Mouse (Mus musculus): Measurements from ENCODE around the gene Aebp2.

Aebp2 gene

GRCm38 (mm10) chr6:140606534-140606933 is 15.9 kb upstream of the Aebp2 start:
- no peak for DNase-seq (ENCODE audit: low spot score in 2 of 2)

DNA sequence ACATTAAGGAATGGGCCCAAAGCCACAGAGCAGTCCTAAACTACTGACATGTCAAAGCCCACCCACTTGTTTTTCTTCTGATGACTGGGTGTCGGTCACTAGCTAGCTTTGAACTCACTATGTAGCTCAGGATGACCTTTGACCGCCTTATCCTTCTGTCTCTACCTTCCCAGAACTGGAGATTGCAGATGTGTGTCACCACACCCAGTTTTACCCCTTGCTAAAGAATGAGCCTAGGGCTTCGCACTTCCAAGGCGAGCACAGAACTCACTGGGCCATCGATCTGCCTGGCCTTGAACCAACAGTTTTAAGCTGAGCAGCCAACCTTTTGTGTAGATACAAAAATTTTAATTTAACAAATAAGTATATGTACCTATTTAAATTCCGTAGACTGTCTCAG is 13.8 kb upstream of the Aebp2 start:
- DNase-seq (ENCODE audit: low spot score in 2 of 2): no peak

DNA sequence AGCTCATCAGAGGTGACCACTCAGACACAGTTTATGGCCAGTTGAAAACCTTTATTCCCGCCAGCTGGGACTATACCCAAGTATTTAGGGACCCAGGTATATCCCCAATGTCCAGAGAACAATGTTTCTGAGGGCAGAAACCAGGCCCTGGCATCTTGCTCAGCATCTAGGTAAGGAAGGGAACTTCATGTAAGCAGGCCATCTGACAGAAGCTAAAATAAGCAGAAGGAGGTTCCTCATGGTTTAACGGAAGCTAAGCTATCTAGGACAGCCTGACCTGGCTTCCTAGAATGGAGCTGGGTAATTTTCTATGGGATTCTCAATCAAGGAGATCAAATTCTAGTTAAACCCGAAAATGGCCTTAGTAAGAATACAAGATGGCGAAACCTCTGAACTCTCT is 12.9 kb upstream of the Aebp2 start:
- no peak for DNase-seq (ENCODE audit: low spot score in 2 of 2)

GRCm38 (mm10) chr6:140610117-140610516 is 12.3 kb upstream of the Aebp2 start:
- DNase-seq (ENCODE audit: low spot score in 2 of 2): no peak

DNA sequence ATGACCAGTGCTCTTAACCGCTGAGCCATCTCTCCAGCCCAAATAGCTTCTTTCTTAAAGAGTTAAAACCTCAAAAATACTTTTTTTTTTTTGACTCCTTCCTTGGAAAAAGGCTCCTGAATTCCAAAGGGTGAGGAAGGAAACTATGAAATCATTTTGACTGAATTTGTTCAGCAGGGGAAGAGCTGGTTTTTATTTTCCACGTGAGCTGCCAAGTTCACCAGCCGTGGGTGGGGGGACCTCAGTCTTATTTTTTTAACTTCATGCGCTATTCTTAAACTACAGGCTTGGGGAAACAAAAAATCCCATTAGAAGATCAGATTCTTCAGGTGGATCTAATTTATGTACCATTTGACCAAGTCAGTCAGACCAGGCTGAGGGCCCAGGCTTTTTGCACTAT is 11.2 kb upstream of the Aebp2 start:
- DNase-seq (ENCODE audit: low spot score in 2 of 2): no peak

DNA sequence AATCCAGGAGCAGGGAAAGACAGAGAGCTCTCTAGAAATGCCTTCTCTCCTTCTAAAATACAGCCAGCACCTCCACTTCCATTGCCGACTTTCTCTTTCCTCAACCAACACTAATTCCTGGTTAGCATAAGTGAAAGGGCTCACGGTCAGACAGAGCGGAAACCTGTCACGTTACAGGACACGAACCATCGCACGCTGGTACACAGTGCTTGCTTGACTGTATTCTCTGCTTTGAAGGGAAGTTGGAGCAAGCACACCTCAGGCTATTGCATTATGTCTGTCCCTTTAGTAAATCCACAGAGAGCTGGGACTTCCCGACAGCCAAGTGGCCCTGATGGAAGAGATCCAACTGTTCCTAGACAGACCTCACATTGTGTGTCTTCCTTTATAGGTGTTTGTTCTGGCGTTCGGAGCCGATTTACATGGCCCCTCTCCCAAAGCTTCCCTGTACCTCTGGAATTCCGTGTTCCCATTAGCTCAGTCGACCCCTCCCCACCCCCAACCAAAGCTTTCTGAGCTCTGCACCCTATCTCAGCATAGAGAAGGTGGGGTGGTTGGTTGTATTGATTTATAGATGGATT is 10.5 kb upstream of the Aebp2 start:
- no peak for DNase-seq (ENCODE audit: low spot score in 2 of 2)

GRCm38 (mm10) chr6:140613822-140614221 is 8.6 kb upstream of the Aebp2 start:
- no peak for DNase-seq (ENCODE audit: low spot score in 2 of 2)

- no peak for DNase-seq (ENCODE audit: low spot score in 2 of 2)
Measured at GRCm38 (mm10) chr6:140614711-140615110, 7.8 kb upstream of the Aebp2 start.

GRCm38 (mm10) chr6:140620531-140621349 is 1.7 kb upstream of the Aebp2 start:
- no peak for DNase-seq (ENCODE audit: low spot score in 2 of 2)

GRCm38 (mm10) chr6:140621622-140622021 is 841 bp upstream of the Aebp2 start:
- DNase-seq (ENCODE audit: low spot score in 2 of 2): no peak

DNA sequence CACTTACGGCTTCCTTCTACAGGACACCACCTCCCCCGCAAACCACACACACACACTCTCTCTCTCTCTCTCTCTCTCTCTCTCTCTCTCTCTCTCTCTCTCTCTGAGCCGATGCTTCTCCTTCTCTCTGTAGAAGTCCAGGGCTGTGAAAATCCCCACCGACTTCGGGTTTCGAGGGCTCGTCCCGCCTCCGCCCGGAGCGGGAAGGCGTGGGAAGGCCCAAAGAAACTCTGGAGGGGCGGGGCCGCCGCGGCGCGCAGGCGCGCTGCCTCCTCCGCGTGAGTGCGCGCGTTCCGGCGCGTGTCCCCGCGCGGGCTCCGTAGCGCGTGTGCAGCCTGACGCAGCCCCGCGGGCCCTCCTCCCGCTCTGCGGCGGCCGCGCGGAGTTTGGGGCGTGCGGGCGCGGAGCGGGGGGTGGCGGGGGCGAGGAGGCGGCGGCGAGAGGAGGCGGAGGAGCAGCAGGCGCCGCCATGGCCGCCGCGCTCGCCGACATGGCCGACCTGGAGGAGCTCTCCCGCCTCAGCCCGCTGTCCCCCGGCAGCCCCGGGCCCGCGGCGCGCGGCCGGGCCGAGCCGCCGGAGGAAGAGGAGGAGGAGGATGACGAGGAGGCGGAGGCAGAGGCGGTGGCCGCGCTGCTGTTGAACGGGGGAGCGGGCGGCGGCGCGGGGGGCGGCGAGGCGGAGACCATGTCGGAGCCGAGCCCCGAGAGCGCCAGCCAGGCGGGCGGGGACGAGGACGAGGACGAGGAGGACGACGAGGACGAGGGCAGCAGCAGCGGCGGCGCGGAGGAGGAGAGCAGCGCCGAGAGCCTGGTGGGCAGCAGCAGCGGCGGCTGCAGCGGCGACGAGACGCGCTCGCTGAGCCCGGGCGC is 998 bp downstream of the Aebp2 start:
- peak; percentile 91 to 95 for DNase-seq (ENCODE audit: low spot score in 2 of 2)

DNA sequence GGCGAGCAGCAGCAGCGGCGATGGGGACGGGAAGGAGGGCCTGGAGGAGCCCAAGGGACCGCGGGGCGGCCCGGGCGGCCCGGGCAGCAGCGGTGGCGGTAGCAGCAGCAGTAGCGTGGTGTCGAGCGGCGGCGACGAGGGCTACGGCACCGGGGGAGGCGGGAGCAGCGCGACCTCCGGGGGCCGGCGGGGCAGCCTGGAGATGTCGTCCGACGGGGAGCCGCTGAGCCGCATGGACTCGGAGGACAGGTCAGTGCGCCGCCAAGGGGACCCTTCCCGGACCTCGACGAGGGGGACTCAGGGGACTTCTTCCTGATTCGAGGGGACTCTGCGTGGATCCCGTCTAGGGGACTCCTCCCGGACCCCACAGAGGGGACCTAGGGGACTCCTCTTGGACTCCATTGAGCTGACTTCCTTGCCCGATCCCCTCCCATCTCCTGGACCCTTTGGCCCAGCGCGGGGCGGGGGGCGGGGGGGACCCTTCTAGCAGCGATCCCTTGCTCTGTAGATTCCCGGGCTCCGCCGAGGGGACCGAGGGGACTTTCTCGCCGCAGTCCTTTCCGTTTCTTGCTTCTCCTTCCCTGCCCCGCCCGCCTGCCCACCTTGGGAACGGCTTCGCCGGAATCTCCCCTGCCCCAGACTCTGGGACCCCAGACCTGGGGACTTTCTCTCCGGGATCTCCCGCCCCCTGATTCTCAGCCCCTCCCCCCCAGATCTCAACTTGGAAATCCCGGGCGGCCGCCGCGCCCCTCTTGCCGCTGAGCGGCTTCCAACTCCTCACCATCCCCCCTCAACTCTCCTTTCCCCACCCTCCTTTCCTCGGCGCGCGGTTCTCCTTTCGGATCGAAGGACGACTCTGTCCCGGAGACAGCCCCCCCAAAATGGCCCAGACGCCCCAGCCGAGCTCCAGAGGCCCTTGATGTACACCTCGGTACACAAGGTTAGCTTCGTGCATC is 1.9 kb downstream of the Aebp2 start:
- DNase-seq (ENCODE audit: low spot score in 2 of 2): peak; percentile 40 to 80

DNA sequence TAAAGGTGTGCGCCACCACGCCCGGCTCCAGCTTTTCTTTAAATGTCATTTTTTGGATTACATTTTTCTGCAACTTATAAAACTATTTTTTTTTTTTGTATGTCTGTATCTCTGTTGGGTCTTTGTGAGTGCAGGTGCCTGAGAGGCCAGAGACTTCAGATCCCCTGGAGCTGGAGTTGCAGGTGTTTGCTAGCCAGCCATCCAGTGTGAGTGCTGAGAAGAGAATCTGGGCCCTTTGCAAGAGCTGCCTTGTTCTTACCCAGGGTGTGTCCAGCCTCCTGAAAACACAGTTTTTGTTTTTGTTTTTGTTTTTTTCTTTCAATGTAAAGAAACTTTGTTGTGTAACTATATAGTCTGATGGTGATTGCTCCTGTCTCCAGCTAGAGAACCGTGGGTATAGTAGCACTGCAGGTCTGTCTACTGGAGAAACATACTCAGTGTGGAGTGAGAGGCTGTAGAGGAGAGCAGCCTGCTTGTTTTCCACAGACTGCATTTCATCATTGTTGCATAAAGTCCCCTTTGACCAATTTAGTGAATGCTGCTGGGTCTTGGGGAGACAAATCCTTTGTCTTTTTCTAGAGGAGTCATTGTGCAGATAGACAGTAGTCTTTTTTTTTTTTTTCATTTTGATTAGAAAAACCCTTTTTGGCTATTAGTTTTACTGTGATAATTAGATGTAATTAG is 6.9 kb downstream of the Aebp2 start:
- DNase-seq (ENCODE audit: low spot score in 2 of 2): no peak

DNA sequence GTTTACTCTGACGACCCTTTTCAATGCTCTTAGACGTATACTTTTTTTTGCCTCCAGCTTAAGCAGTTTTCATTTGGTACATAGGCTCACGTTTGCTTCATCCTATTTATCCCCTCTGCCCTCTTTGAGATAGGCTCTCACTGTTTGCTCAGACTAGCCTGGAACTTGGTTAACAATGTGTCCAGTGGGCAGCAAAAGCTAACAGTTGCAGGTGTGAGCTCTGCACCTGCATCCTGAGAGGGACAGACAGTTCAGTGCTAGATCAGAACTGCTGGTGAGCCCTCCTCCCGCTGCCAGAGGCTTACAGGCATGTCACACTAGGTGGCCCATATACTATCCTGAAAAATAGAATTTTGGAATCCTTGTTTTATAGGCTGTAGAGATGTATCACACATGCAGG is 7.8 kb downstream of the Aebp2 start:
- DNase-seq (ENCODE audit: low spot score in 2 of 2): no peak

GRCm38 (mm10) chr6:140633616-140634015 is 11.2 kb downstream of the Aebp2 start:
- DNase-seq (ENCODE audit: low spot score in 2 of 2): no peak

GRCm38 (mm10) chr6:140636290-140636689 is 13.8 kb downstream of the Aebp2 start:
- DNase-seq (ENCODE audit: low spot score in 2 of 2): no peak

- no peak for DNase-seq (ENCODE audit: low spot score in 2 of 2)
Measured at GRCm38 (mm10) chr6:140642010-140642409, 19.5 kb downstream of the Aebp2 start.

DNA sequence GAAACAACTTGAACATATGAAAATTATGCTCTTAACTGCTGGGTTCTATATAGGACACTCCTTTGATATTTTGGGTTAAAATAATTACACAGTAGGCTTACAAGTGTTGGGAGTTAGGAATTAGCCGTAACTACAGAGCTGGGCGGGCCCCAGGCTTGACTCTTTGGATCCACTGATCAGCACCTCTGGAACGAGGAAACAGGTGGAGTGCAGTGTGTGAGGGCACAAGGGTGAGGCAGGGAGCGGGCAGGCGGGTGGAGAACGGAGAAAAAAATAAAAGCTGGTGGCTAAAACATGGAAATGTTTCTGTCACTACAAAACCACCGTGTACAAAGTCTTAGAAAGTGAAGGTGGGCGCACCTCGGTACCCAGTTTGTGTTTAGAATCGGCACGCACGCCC is 20.2 kb downstream of the Aebp2 start:
- DNase-seq (ENCODE audit: low spot score in 2 of 2): no peak

- no peak for DNase-seq (ENCODE audit: low spot score in 2 of 2)
Measured at GRCm38 (mm10) chr6:140645931-140646330, 23.5 kb downstream of the Aebp2 start.

DNA sequence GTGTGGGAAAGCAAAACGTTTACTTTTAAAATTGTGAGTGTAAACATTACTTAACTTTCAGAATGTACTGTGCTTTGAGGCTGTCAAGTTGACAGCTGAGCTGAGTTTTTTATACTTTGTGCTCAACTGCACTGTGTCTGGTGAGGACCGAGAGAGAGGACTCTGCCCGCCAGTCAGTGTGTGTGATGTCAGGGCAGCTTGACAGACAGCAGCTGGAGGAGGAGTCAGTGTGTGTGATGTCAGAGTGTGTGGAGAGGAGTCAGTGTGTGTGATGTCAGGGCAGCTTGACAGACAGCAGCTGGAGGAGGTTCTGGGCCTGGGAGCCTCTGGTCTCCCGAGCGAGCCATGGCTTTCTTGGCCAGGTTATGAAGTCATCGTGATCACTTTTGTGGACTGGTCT is 24.4 kb downstream of the Aebp2 start:
- DNase-seq (ENCODE audit: low spot score in 2 of 2): no peak

DNA sequence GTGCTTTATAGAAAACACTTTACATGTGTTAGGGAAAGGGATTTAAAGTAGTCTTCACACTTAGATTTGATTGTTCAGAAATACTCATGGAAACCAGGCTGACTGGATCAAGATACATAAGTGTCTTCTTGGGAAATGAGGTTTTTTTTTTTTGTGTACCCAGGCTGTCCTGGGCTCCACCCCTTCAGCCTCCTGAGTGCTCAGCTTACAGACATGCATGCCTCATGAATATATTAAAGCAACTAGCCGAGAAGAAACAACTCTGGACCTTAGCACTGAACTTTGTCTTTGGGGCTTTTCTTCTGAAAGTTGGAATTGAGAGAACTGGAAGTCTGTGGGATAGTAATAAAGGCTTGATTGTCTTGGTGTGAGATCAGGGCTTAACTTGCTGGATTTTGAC is 27.3 kb downstream of the Aebp2 start:
- no peak for DNase-seq (ENCODE audit: low spot score in 2 of 2)
